Mouse (Mus musculus): ENCODE data around the gene Zfhx2.

GRCm38 (mm10) chr14:55115846-55116245 lies 23.7 kb upstream of the Zfhx2 start:
- TF ChIP-seq CTCF (IDR thresholded peaks at IDR 0.05; ENCODE audit: low read depth) (no peak), EP300 (IDR thresholded peaks at IDR 0.05; ENCODE audit: low read depth) (no peak)

Data from heart, postnatal 0 days (tissue).